Mouse (Mus musculus) left cerebral cortex, adult 2 months (tissue): ENCODE data around the gene Olfr1480. TPM values are rescaled to one million over a fixed set of nuclear protein-coding genes. Genes with fewer than 3 reads are reported as not detected.

Experiments used
- DNase-seq, 2 experiments: peaks; one replicate each; pipeline ENCODE4 v3.0.0; 2021 to 2022; ENCODE audit warnings: low spot score in 2 of 2, mixed read lengths in 1 of 2; ENCODE audit errors: extremely low spot score in 1 of 2
- H3K27ac ChIP-seq: fragments of 200-600 bp; 2 replicates; pipeline ENCODE4 v1.8.1; 2022
- H3K4me3 ChIP-seq: fragments of 200-600 bp; 2 replicates; pipeline ENCODE4 v1.8.1; 2022
- CTCF ChIP-seq: fragments of 200-600 bp; IDR thresholded peaks from 2 replicates; pipeline ENCODE4 v1.8.1; 2022; ENCODE audit warnings: antibody characterized with exemption, mild to moderate bottlenecking, moderate library complexity
- intact Hi-C: fragments of 180-260 bp; cut with DNase I; formaldehyde crosslinking; loops from one replicate; pipeline ENCODE4 v1.15.1; 2025
- long read RNA-seq, 2 experiments: library from polyadenylated mRNA; stranded (forward); transcript quantifications; one replicate each; pipeline ENCODE4 v2.0.0; 2021; ENCODE audit warnings: borderline mapping rate in 2 of 2
- total RNA-seq, 2 experiments: library from RNA; stranded (reverse); gene quantifications; 2 replicates each; pipeline ENCODE4 v1.2.3; 2021

The Olfr1480 gene
- total RNA-seq = not detected
- long read RNA-seq, experiment 1 = 0 reads
- long read RNA-seq, experiment 2 = 0 reads

GRCm38 (mm10) chr19:13527613-13528012 lies at the start of gene Olfr1480:
Gene Olfr1480 (plus strand): TSS chr19:13527913.
- no peak within 1 kb of the TSS for H3K27ac ChIP-seq
- H3K4me3 ChIP-seq = no peak within 1 kb of the TSS
- TF ChIP-seq CTCF = no peak
- intact Hi-C loops = no loop called here
- DNase-seq = no peak

- Histone ChIP-seq H3K27ac (no peak within 1 kb of the TSS), H3K4me3 (no peak within 1 kb of the TSS)
- DNase-seq = no peak
- intact Hi-C loops = no loop called here
- TF ChIP-seq CTCF = no peak
These were observed 47.6 kb upstream of the Olfr1480 start, which contains the start of gene Olfr1475 for GRCm38 (mm10) chr19:13480096-13480495. Gene Olfr1475 (minus strand): TSS chr19:13480196.

GRCm38 (mm10) chr19:13500246-13500645 lies 27.5 kb upstream of the Olfr1480 start, which contains the start of gene Olfr1477:
Gene Olfr1477 (plus strand): TSS chr19:13500546.
- intact Hi-C loops = no loop called here
- no peak for DNase-seq
- Histone ChIP-seq H3K4me3 (no peak within 1 kb of the TSS), H3K27ac (no peak within 1 kb of the TSS)
- no peak for TF ChIP-seq CTCF

Other genes starting within 250 kb of the Olfr1480 start
- not detected for gene Olfr1465, start 212.4 kb upstream of the Olfr1480 start, total RNA-seq
- gene Olfr1466, start 189.1 kb upstream of the Olfr1480 start, total RNA-seq = not detected
- not detected for gene Olfr1467, start 165.7 kb upstream of the Olfr1480 start, total RNA-seq
- not detected for gene Olfr1469, start 120.1 kb upstream of the Olfr1480 start, total RNA-seq
- gene Olfr1471, start 84.5 kb upstream of the Olfr1480 start, total RNA-seq = not detected
- gene Olfr1472, start 71.8 kb upstream of the Olfr1480 start, total RNA-seq = not detected
- gene Olfr1474, start 58.3 kb upstream of the Olfr1480 start, total RNA-seq = not detected
- not detected for gene Olfr1475, start 47.7 kb upstream of the Olfr1480 start, total RNA-seq
- gene Olfr1477, start 27.4 kb upstream of the Olfr1480 start, total RNA-seq = not detected
- gene Olfr1484, start 55.6 kb downstream of the Olfr1480 start, total RNA-seq = not detected
- not detected for gene Olfr1487, start 89.5 kb downstream of the Olfr1480 start, total RNA-seq
- gene Olfr1489, start 103.7 kb downstream of the Olfr1480 start, total RNA-seq = not detected
- gene Olfr1490, start 123.2 kb downstream of the Olfr1480 start, total RNA-seq = not detected
- not detected for gene Olfr1491, start 169.4 kb downstream of the Olfr1480 start, total RNA-seq
- not detected for gene Olfr1493-ps1, start 195.4 kb downstream of the Olfr1480 start, total RNA-seq
- gene Olfr1494, start 211.8 kb downstream of the Olfr1480 start, total RNA-seq = not detected
- not detected for gene Olfr1495, start 236.7 kb downstream of the Olfr1480 start, total RNA-seq
- not detected for gene Olfr1496, start 250.0 kb downstream of the Olfr1480 start, total RNA-seq